Mouse (Mus musculus) Muller cell, postnatal 12 days (primary cell): Measurements from ENCODE around the gene Nlgn3.

Experiments
- DNase-seq: peaks from one replicate; pipeline ENCODE4 v3.0.0-alpha.2; 2015; ENCODE audit errors: inconsistent ontology term

The Nlgn3 gene

DNA sequence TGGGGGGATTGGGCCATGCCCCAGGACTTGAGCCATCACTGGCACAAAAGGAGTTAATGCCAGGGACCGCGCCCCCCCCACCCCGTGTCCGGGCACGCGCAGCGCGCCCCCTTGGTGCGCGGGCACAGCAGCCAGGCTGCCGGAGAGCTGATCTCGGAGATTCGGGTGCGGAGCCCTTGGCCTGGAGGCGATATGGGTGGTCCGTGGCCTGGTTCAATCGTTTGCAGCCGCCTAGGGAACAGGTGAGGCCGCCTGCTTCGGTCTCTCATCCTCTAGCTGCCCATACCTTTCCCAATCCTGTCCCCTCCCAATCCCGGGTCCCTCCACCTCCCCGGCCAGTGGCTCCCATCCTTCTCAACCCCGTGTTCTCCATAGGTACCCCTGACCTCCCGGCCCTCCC is at the start of gene Nlgn3:
Nlgn3 (plus strand) TSS at position 114 of the 400 bp plus-strand sequence.
- peak; percentile 29 for DNase-seq

DNA sequence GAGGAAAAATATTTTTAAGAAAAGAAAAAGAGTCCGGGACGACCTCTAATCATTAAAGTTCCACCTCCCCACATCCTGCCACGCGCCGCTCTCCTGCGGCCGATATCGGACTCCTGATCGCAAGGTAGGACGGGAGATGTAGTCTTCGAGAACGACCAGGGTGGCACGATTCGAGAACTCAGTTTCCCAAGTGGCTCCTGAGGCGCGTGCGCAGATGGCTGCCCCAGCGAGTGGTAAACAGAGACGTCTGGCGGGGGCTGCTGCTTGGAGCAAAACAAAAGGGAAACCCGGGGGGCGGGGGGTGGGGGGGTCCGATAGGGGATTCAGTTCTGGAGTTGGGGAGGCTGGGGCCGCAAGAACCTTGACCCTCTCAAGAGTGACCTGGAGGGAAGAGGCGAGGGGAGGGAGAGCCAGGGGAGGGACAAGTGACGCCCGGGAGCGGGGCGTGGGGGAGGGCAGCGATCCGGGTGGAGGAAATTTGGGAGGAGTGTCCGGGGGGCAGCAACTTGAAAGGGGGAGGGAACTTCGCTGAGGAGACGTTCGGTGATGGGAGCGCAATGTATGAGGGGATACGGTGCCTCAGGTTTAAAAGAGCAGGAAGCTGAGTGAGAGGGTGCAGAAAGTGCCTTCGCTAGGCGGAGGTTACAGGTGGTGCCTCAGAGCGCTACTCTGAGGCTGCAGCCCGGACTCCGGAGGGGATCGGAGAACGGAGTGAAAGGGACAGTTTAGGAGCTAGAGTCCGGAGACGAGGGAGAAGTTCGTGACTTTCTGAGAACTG is 44.8 kb upstream of the Nlgn3 start, which contains the start of gene Foxo4:
Foxo4 (plus strand) TSS at position 577 of the 778 bp plus-strand sequence.
- peak; percentile 84 for DNase-seq

DNA sequence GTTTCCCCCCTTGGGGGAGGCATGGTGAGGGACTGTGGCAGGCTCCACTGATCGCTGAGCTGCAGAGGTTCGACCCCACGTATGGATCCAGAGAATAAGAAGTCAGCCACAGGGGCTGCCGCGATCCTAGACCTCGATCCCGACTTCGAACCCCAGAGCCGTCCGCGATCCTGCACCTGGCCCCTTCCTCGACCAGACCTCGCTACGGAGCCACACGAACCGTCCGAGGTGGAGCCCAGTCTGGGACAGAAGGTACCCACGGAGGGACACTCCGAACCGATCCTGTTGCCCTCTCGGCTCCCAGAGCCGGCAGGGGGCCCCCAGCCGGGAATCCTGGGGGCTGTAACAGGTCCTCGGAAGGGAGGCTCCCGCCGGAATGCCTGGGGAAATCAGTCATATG is 44.2 kb upstream of the Nlgn3 start:
- DNase-seq, result peak; percentile 16

DNA sequence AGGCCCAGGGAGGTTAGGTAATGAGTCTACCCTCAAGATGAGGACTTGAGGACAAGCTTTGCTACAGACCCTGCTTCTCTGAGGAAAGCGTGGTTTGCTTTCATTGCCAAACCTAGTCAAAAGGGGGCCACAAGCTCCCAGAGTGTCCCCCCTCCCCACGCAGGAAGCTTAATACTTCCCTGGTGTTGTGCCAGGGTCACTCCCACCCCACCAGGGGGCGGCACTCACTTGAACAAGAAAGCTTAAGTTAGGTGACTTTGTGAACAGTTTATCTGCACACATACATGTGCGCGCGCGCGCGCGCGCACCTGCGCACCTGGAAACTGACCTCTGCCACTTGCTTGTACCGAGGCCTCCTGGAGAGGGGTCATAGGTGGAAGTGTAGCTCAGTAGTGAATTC is 42.4 kb upstream of the Nlgn3 start:
- peak; percentile 7 for DNase-seq

DNA sequence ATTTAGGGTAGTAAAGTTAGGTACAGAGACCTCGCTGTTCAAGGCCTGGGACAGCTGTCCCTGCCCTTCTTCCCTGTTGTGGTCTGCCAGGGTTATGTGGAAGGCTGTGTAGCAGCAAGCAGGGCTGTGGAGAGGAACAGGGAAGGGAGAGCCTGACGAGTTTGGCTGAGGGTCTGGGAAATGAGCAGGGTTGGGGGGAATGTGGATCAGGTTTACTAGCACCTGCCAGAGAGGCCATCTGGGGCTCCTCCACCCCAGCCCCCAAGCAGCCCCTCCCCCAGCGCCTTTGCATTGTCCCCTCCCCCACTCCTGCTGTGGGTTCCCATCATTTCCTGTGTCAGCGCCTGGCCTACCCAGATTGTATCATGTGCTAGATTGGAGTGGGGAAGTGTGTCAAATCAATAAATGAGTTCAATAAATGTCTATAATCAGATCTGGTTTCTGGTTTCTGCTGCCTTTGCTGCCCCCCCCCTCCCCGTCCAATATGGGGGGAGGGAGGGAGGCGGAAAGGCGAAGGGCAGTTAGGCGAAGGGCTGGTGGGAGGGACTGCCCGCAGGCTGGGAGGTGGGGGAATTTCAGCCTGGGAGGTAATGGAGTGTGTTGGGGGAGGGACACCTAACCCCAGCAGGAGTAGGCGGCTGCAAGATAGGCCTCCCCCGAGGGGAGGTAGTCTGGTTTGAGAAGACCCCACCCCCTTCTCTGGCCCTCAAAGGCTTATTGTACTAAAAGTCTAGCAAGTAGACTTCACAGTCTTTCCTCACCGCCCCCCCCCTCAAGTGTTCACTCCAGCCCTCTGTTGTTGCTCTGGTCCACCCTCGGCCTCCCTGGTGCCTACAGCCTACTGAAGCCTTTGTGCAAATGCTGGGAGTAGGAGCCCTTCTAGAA is 38.3 kb upstream of the Nlgn3 start:
- no peak for DNase-seq

DNA sequence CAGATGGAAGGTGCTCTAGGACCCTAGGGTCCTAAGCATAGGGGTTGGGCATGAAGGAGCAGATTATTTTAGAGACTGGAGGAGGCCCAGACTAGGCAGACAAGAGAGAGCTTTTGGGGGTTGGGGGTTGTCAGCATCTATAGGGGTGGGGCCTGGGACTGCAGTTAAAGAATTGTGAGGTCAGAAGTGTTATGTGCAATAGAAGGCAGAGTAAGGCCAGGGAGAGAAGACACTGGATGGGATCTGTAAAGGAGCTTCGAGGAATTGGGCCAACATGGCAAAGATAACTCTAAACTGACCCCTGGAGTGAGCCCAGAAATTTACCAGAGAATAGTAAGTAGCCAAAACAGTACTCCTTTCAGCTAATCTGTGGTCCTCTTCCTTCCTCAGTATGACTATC is 35.1 kb upstream of the Nlgn3 start, which contains the start of gene Gm614:
Gm614 (minus strand) TSS at position 101 of the 400 bp plus-strand sequence.
- DNase-seq, result no peak

DNA sequence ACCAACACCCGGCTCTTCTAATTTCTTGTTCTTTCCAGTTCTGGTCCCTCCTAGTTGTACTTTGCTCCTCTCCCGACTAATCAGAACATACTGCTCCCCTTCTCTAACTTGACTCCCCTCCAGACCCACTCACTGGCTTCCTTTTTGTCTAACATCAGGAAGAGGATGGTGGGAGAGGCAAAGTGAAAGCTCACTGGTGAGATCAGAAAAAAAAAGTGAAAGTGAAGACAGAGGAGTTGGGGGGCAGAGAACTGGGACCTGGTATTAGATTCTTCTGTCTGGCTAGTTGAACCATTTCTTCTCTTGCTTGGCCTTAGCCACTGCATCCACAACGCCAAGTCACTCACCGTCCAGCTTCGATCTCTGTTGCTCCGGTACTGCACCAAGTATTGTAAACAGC is 32.3 kb upstream of the Nlgn3 start:
- DNase-seq, result no peak

DNA sequence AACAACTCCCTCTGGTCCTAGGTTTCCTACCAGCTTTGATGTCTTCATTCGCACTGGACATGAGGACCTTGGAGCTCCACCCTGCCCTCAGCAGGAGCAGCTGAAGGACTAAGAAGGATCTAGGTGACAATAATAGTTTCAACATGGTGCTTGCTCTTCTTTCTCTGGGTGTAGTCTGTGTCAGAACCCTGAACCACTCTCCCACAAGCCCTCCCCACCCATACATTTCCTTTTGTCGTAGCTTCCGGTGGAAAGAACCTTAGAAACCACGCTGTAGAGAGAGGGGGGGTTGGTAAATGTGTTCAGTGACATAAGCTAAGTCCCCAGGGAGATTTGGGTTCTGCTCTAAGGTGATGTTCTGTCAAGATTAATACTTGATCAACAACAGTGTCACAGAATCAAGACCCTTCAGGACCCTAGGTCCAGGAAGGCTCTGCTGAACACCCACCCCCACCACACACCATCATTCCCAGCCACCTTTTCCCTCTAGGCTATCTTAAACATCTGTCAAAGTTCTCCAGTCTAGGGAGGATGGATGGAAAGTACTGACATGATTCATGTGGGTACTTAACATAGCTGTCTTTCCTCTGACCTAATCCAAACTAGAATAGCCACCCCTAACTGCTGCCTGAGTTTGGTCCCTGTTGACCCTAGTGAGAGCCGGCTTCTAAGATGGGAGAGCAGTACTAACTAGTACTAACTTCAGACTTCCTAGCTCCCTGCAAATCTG is 30.8 kb upstream of the Nlgn3 start, which contains the start of gene Il2rg:
Il2rg (minus strand) TSS at position 231 of the 730 bp plus-strand sequence.
- DNase-seq, result no peak

DNA sequence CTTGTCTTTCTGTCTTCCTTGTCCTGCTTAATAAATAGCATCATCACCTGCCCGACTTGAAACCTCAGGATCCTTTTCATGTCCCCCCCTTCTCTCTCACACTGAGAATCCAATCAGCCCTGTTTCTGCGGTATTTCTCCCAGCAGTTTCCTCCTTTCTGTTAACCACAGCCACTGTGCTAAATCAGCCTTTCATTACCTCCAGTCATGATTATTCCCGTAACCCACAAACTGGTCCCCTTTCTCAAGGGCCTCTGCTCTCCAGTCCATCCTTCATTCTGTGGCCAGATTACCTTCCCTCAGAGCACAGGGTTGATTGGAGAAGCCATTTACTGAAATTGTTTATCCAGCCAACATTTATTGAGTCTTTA is 30.2 kb upstream of the Nlgn3 start, which contains the start of gene Gm20489:
Gm20489 (minus strand) TSS at position 269 of the 370 bp plus-strand sequence.
- no peak for DNase-seq

DNA sequence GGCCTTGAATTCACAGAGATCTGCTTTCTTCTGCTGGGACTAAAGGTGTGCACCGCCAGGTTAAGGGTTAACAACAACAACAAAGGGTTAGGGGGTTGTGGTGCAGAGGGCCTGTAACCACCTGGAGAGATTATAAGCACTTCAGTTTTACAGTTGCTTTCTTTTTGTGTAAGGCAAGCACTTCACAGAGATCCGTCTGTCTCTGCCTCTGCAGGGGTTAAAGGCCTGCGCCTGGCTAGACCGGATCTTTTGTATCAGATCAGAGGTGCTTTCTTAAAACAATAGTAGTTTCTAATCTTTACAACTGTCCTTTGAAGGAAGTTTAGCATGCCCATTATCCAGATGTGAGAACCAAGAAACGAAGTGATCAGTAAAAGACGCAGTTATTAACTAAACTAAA is 25.6 kb upstream of the Nlgn3 start:
- DNase-seq, result no peak

DNA sequence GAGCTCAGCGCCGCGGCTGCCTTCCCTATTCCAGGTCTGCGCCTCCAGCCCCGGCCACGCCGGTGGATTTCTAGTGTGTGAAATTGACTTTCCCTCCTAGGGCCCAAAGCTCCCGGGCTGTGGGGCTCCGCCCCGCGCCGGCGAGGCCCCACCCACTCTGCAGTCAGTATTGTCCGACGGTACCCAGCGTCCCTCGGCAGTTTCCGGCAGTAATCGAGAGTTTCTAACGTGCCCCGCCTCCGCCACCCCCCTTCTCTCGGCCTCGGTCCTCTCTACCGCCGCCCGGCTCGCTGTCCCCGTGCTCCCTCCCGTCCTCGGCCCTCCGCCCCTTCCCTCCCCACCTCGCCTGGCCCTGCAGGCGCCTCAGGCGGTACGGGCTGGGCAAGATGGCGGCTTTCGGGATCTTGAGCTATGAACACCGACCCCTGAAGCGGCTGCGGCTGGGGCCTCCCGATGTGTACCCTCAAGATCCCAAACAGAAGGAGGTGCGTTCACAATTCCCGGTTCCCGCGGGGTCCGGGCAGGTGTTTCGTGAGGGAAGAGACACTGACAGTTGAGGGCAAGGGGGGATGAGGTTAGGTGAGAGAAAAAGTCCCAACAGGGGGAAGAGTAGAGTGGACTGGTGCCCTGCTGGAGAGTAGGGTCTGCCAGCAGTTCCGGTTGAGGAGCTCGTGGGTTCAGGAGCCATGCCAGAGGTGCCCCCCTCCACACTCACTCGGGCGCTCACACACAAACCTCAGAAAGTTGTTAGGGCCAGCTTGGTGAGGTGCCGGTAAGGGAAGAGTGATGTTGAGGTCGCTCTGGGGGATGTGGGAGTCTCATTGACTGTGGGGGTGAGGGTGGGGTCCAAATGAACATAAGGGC is 24.9 kb upstream of the Nlgn3 start, which contains the start of gene Med12:
Med12 (plus strand) TSS at position 156 of the 864 bp plus-strand sequence.
- DNase-seq, result peak; percentile 92

DNA sequence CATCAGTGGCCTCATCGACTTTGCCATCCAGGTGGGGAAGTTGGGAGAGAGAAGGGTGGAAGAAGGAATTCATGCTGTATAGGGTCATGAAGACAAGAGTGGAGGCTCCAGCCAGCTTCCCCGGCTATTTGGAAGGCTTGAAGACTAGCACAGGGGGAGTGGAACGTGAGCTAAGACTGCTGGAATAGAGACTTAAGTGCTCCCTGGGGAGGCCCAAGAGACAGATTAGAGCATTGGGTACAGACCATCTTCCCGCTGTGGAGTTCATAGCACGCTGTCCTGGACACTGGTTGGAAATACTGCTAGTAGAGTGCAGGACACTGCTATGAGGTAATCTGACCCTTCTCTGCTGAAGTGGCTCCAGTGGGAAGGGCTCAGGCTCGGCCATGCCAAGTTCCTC is 16.2 kb upstream of the Nlgn3 start:
- DNase-seq, result no peak

DNA sequence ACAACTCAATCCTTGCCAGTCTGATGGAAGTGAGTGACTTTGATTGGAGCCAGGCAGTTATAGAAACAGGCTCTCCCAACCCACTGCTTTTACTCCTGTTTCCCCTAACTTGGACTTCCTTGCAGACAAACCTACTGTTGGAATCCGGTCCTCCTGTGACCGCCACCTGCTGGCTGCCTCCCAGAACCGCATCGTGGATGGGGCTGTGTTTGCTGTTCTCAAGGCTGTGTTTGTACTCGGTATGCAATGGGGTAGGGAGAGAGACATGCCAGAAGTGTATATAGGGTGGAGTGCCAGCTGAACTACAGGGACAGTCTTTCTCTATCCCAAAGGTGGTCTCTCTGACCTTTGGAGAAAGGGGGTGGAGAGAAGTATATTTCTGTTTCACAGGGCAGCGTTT is 13.4 kb upstream of the Nlgn3 start:
- peak; percentile 16 for DNase-seq

DNA sequence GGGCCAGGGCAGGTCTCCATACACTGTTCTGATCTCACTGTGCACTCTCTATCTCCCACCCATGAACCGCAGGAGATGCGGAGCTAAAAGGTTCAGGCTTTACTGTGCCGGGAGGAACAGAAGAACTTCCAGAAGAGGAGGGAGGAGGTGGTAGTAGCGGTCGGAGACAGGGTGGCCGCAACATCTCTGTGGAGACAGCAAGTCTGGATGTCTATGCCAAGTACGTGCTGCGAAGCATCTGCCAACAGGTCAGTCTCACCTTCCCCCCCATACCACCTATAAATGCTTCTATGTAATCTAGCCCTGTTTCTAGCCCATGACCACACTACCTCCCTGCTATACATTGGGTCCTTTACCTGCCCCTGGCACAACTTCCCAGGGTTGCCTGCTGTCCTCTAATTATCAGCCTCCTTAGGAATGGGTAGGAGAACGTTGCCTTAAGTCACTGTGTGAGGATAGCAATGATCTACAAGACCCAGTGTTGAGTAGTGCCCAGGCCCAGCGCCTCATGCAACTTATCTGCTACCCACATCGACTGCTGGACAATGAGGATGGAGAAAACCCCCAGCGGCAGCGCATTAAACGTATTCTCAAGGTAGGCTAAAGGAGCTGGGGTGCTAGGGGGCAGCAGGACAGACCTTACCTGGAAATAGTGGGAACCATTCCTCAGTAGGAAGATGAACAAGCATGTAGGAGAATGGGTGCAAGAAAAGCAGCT is 12.9 kb upstream of the Nlgn3 start:
- no peak for DNase-seq

DNA sequence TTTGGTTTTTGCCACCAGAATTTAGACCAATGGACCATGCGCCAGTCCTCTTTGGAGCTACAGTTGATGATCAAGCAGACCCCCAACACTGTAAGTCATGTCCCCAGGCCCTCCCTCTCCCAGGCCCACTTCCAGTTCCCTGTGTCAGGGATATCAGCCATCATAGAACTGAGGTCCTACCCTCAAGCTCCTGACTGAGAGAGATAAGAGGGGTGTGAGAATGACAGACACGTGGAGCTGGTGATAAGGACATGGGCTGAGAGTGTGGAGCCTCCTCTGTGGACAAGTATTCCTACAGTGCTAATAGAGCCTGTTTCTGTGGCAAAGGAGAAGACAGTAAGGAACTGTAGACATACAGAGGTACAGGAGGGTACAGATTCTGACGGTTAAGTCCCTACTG is 11.4 kb upstream of the Nlgn3 start:
- DNase-seq, result no peak

DNA sequence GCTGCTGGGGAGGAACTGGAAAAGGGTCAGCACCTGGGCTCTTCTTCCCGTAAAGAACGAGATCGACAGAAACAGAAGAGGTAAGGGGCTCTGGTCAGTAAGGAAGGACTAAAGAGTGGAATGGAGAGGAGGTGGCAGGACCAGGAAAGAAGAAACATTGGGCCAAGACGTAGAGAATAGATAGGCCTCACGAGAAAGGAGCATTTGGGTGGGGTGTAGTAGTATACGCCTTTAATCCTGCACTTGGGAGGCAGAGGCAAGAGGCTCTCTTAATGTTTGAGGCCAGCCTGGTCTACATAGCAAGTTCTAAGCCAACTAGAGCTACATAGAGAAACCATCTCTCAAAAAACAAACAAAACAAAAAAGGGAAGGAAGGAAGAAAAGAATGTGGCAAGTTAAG is 10.5 kb upstream of the Nlgn3 start:
- no peak for DNase-seq

DNA sequence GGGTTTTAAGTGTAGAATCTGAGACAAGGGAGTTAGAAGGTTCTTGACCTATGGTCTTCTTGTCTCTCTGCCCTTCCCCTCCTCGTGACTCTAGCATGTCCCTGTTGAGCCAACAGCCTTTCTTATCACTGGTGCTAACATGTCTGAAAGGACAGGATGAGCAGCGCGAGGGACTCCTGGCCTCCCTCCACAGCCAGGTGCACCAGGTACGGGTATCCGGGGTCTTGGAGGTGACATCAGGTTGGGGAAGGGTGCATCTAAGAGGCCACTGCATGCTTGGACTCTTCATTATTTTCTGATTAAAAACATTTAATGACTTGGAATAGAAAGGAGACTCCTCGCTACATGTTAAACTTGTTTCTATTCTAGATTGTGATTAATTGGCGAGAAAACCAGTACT is 9.9 kb upstream of the Nlgn3 start:
- no peak for DNase-seq

DNA sequence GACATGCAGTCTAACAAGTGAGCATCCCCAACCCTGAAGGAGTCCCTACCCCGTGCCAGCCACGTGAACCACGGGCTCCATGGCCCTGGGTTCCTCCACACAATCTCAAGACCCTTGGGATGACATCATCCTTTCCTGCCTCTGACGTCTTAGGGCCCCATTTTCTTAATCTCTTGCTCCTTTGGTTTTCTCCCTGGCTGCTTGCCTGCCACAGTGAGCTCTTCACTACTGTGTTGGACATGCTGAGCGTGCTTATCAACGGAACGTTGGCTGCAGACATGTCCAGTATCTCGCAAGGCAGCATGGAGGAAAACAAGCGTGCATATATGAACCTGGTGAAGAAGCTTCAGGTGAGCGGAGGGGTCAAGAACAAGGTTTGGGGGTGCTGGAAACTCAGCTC is 8.9 kb upstream of the Nlgn3 start:
- DNase-seq, result no peak

DNA sequence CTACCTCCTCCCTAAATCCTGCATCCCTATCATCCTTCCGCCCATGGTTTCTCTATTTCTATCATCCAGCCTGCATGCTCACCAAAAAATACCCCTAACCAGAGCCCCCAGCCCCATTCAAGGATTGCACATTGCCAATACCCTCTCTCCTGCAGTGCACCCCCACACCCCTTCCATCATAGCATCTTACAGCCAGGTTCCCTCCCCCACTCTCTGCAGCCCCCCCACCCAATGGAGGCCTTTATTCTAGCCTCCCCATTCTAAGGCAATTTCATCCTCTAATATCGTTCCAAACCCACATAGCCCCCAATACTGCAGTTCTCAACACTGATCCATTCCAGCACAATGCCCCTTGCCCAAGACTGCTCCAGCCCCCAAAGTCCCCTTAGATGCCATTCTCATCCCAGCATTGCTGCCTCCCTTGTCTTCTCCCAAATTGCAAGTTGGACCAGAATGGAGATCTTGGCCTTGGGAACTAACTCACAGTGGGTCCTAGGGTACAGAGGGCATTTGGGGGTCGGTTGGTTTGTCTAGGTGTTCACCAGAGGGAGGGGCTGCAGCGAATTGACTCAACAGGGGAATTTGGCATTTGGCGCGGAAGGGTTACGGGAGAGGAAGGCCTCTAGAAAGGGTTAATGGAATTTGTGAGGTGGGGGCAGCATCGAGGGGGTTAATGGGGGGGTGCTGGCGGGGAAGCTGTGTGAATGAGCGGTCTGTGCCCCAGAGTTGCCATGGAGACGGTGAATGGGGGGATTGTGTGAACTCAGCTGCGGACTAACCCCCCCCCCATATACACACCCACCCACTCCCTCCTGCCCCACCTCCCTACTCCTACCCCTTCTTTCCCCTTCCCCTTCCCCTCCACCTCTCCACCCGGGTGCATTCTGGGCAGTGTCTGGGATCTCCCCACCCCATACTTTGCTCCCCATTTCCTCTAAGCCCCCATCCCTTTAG is 782 bp downstream of the Nlgn3 start:
- peak; percentile 19 for DNase-seq
